Mouse (Mus musculus): Measurements from ENCODE around the gene Ep400. TPM values are rescaled to one million over a fixed set of nuclear protein-coding genes. Genes with fewer than 3 reads are reported as not detected.
A peak's percentile ranks its signal among the peaks of the same experiment; 100 is the strongest.

The Ep400 gene
- polyA plus RNA-seq, 1 experiment from 2014 or later = 46.9 TPM

- WGBS = 41% methylated on average over 6 of the region's 6 CpGs
- H3K4me1 ChIP-seq = no peaks in the 10 kb centered on the region
- no peak overlapping the region for H3K27ac ChIP-seq
- no peaks in the 10 kb centered on the region for H3K36me3 ChIP-seq
- H3K9me3 ChIP-seq = no peaks in the 10 kb centered on the region
- no peak for DNase-seq (ENCODE audit: low spot score)
- H3K4me3 ChIP-seq = no peak overlapping the region
- peaks cover 3% of the 10 kb centered on the region; the same call in 1 of the 2 replicates for H3K27me3 ChIP-seq (ENCODE audit: insufficient read depth, poor library complexity, severe bottlenecking)
These were observed 134.4 kb downstream of the Ep400 start for GRCm38 (mm10) chr5:110635951-110636707.

GRCm38 (mm10) chr5:110629525-110630120 lies 140.9 kb downstream of the Ep400 start:
- Histone ChIP-seq H3K4me1 (peaks cover 5% of the 10 kb centered on the region; the same call in 1 of the 2 replicates), H3K27ac (no peak overlapping the region), H3K4me3 (no peak overlapping the region), H3K27me3 (ENCODE audit: insufficient read depth, poor library complexity, severe bottlenecking) (peaks cover 32% of the 10 kb centered on the region; the same call in 1 of the 2 replicates), H3K36me3 (no peaks in the 10 kb centered on the region), H3K9me3 (no peaks in the 10 kb centered on the region)
- no peak for DNase-seq (ENCODE audit: low spot score)
- 75% methylated on average over 2 of the region's 2 CpGs for WGBS

- WGBS = 14% methylated on average over 19 of the region's 19 CpGs
- Histone ChIP-seq H3K9me3 (no peaks in the 10 kb centered on the region), H3K27me3 (ENCODE audit: insufficient read depth, poor library complexity, severe bottlenecking) (peaks cover 32% of the 10 kb centered on the region; the same call in 1 of the 2 replicates), H3K36me3 (no peaks in the 10 kb centered on the region), H3K27ac (no peak overlapping the region), H3K4me1 (peaks cover 5% of the 10 kb centered on the region; the same call in 1 of the 2 replicates), H3K4me3 (peak overlapping the region; percentile 10; the same call in 1 of the 2 replicates)
- DNase-seq (ENCODE audit: low spot score) = no peak
These were observed 142.4 kb downstream of the Ep400 start for GRCm38 (mm10) chr5:110628156-110628555.

GRCm38 (mm10) chr5:110627351-110627750 lies 143.2 kb downstream of the Ep400 start:
- no peak overlapping the region for H3K27ac ChIP-seq
- H3K4me3 ChIP-seq = no peak overlapping the region
- peaks cover 5% of the 10 kb centered on the region; the same call in 1 of the 2 replicates for H3K4me1 ChIP-seq
- no peak for DNase-seq (ENCODE audit: low spot score)
- 55% methylated on average over 10 of the region's 10 CpGs for WGBS
- H3K27me3 ChIP-seq (ENCODE audit: insufficient read depth, poor library complexity, severe bottlenecking) = peaks cover 32% of the 10 kb centered on the region; the same call in 1 of the 2 replicates
- H3K36me3 ChIP-seq = no peaks in the 10 kb centered on the region
- H3K9me3 ChIP-seq = no peaks in the 10 kb centered on the region

- Histone ChIP-seq H3K9me3 (no peaks in the 10 kb centered on the region), H3K27me3 (ENCODE audit: insufficient read depth, poor library complexity, severe bottlenecking) (peaks cover 26% of the 10 kb centered on the region; the same call in 1 of the 2 replicates), H3K4me3 (no peak overlapping the region), H3K4me1 (peaks cover 5% of the 10 kb centered on the region; the same call in 1 of the 2 replicates), H3K27ac (no peak overlapping the region), H3K36me3 (no peaks in the 10 kb centered on the region)
- DNase-seq (ENCODE audit: low spot score) = no peak
- WGBS = 81% methylated on average over 2 of the region's 2 CpGs
These were observed 146.2 kb downstream of the Ep400 start for GRCm38 (mm10) chr5:110624319-110624718.

- Histone ChIP-seq H3K4me3 (no peak overlapping the region), H3K9me3 (no peaks in the 10 kb centered on the region), H3K27ac (no peak overlapping the region), H3K4me1 (no peaks in the 10 kb centered on the region), H3K27me3 (ENCODE audit: insufficient read depth, poor library complexity, severe bottlenecking) (no peaks in the 10 kb centered on the region), H3K36me3 (no peaks in the 10 kb centered on the region)
- DNase-seq (ENCODE audit: low spot score) = no peak
- WGBS = 87% methylated on average over 6 of the region's 6 CpGs
These were observed 151.3 kb downstream of the Ep400 start for GRCm38 (mm10) chr5:110619226-110619625.

Small RNAs within 50 kb of the gene (microRNA-seq; reads per million reads assigned to microRNA genes)
- gene Mir7026 = 3.3 reads per million, percentile 6 among the genes with 10 or more reads in this experiment

Other genes starting within 250 kb of the Ep400 start
- not detected in 2 replicates for gene Galnt9, start 226.4 kb downstream of the Ep400 start, polyA plus RNA-seq (2016; fragmentation: Nextera tagmentation; extraction: Ambion mirVana)
- gene Noc4l, start 117.3 kb downstream of the Ep400 start, polyA plus RNA-seq (2016; fragmentation: Nextera tagmentation; extraction: Ambion mirVana) = 55.1 and 73.2 TPM in 2 replicates
- gene Ddx51, start 117.3 kb downstream of the Ep400 start, polyA plus RNA-seq (2016; fragmentation: Nextera tagmentation; extraction: Ambion mirVana) = 21.2 and 33.9 TPM in 2 replicates
- gene Pus1, start 9.9 kb upstream of the Ep400 start, polyA plus RNA-seq (2016; fragmentation: Nextera tagmentation; extraction: Ambion mirVana) = 46.6 and 49.8 TPM in 2 replicates
- gene Ulk1, start 39.4 kb upstream of the Ep400 start, polyA plus RNA-seq (2016; fragmentation: Nextera tagmentation; extraction: Ambion mirVana) = 12.8 and 17.0 TPM in 2 replicates
- 22.2 and 27.4 TPM in 2 replicates for gene Hscb, start 69.1 kb upstream of the Ep400 start, polyA plus RNA-seq (2016; fragmentation: Nextera tagmentation; extraction: Ambion mirVana)
- 28.1 and 28.8 TPM in 2 replicates for gene Chek2, start 69.3 kb upstream of the Ep400 start, polyA plus RNA-seq (2016; fragmentation: Nextera tagmentation; extraction: Ambion mirVana)
- 7.3 and 10.9 TPM in 2 replicates for gene Ttc28, start 109.1 kb upstream of the Ep400 start, polyA plus RNA-seq (2016; fragmentation: Nextera tagmentation; extraction: Ambion mirVana)